Mouse (Mus musculus): ENCODE results near the gene Tmem182. TPM values are rescaled to one million over a fixed set of nuclear protein-coding genes. Genes with fewer than 3 reads are reported as not detected.

The Tmem182 gene
- polyA plus RNA-seq, 1 experiment from 2014 or later = 0.11 TPM

GRCm38 (mm10) chr1:40815071-40815845 is 9.9 kb downstream of the Tmem182 start:
- Histone ChIP-seq H3K27ac (ENCODE audit: low read depth, low read length) (no peak overlapping the region), H3K4me1 (ENCODE audit: control insufficient read depth, insufficient read depth, low read depth, low read length) (no peaks in the 10 kb centered on the region), H3K9ac (ENCODE audit: low read depth, low read length) (no peak overlapping the region), H3K4me2 (ENCODE audit: low read length) (no peak overlapping the region), H3K4me3 (ENCODE audit: low read length) (no peak overlapping the region), H3K9me3 (ENCODE audit: control insufficient read depth, low read length) (no peaks in the 10 kb centered on the region), H3K27me3 (replicated peaks; ENCODE audit: control insufficient read depth, insufficient read depth, low read length) (no peaks in the 10 kb centered on the region), H3K36me3 (ENCODE audit: control insufficient read depth, insufficient read depth, low read length) (no peaks in the 10 kb centered on the region)
- WGBS = 67% methylated on average over 16 of the region's 16 CpGs
- no peak for ATAC-seq

GRCm38 (mm10) chr1:40824517-40824916 is 19.1 kb downstream of the Tmem182 start:
- H3K27me3 ChIP-seq (replicated peaks; ENCODE audit: control insufficient read depth, insufficient read depth, low read length) = no peaks in the 10 kb centered on the region
- WGBS = 59% methylated on average over 4 of the region's 4 CpGs
- 0 out of 2 replicates have a peak, but pooled peaks have one; percentile 50 for ATAC-seq

GRCm38 (mm10) chr1:40824936-40825335 is 19.5 kb downstream of the Tmem182 start:
- H3K36me3 ChIP-seq (ENCODE audit: control insufficient read depth, insufficient read depth, low read length) = no peaks in the 10 kb centered on the region
- H3K27me3 ChIP-seq (replicated peaks; ENCODE audit: control insufficient read depth, insufficient read depth, low read length) = no peaks in the 10 kb centered on the region
- no peaks in the 10 kb centered on the region for H3K9me3 ChIP-seq (ENCODE audit: control insufficient read depth, low read length)
- no peak overlapping the region for H3K9ac ChIP-seq (ENCODE audit: low read depth, low read length)
- 59% methylated on average over 8 of the region's 8 CpGs for WGBS
- ATAC-seq = no peak
- H3K4me2 ChIP-seq (ENCODE audit: low read length) = no peak overlapping the region
- H3K4me1 ChIP-seq (ENCODE audit: control insufficient read depth, insufficient read depth, low read depth, low read length) = no peaks in the 10 kb centered on the region
- H3K27ac ChIP-seq (ENCODE audit: low read depth, low read length) = no peak overlapping the region
- no peak overlapping the region for H3K4me3 ChIP-seq (ENCODE audit: low read length)

More at GRCm38 (mm10) chr1:40824517-40824916, 19.1 kb downstream of the Tmem182 start:
- Histone ChIP-seq H3K4me2 (ENCODE audit: low read length) (no peak overlapping the region), H3K27ac (ENCODE audit: low read depth, low read length) (no peak overlapping the region), H3K9ac (ENCODE audit: low read depth, low read length) (no peak overlapping the region), H3K9me3 (ENCODE audit: control insufficient read depth, low read length) (no peaks in the 10 kb centered on the region), H3K36me3 (ENCODE audit: control insufficient read depth, insufficient read depth, low read length) (no peaks in the 10 kb centered on the region), H3K4me1 (ENCODE audit: control insufficient read depth, insufficient read depth, low read depth, low read length) (no peaks in the 10 kb centered on the region), H3K4me3 (ENCODE audit: low read length) (no peak overlapping the region)

GRCm38 (mm10) chr1:40825826-40826225 is 20.4 kb downstream of the Tmem182 start:
- Histone ChIP-seq H3K27me3 (replicated peaks; ENCODE audit: control insufficient read depth, insufficient read depth, low read length) (no peaks in the 10 kb centered on the region), H3K9ac (ENCODE audit: low read depth, low read length) (no peak overlapping the region), H3K27ac (ENCODE audit: low read depth, low read length) (no peak overlapping the region), H3K4me1 (ENCODE audit: control insufficient read depth, insufficient read depth, low read depth, low read length) (no peaks in the 10 kb centered on the region), H3K4me2 (ENCODE audit: low read length) (no peak overlapping the region), H3K4me3 (ENCODE audit: low read length) (no peak overlapping the region), H3K9me3 (ENCODE audit: control insufficient read depth, low read length) (no peaks in the 10 kb centered on the region), H3K36me3 (ENCODE audit: control insufficient read depth, insufficient read depth, low read length) (no peaks in the 10 kb centered on the region)
- WGBS = 70% methylated on average over 7 of the region's 7 CpGs
- no peak for ATAC-seq

GRCm38 (mm10) chr1:40829213-40829914 is 24.0 kb downstream of the Tmem182 start:
- no peak overlapping the region for H3K9ac ChIP-seq (ENCODE audit: low read depth, low read length)
- ATAC-seq = no peak
- no peaks in the 10 kb centered on the region for H3K4me1 ChIP-seq (ENCODE audit: control insufficient read depth, insufficient read depth, low read depth, low read length)
- no peak overlapping the region for H3K27ac ChIP-seq (ENCODE audit: low read depth, low read length)
- no peaks in the 10 kb centered on the region for H3K9me3 ChIP-seq (ENCODE audit: control insufficient read depth, low read length)
- no peaks in the 10 kb centered on the region for H3K36me3 ChIP-seq (ENCODE audit: control insufficient read depth, insufficient read depth, low read length)
- WGBS = 73% methylated on average over 10 of the region's 10 CpGs
- no peak overlapping the region for H3K4me3 ChIP-seq (ENCODE audit: low read length)
- no peak overlapping the region for H3K4me2 ChIP-seq (ENCODE audit: low read length)
- no peaks in the 10 kb centered on the region for H3K27me3 ChIP-seq (replicated peaks; ENCODE audit: control insufficient read depth, insufficient read depth, low read length)

GRCm38 (mm10) chr1:40830712-40831507 is 25.5 kb downstream of the Tmem182 start:
- no peaks in the 10 kb centered on the region for H3K27me3 ChIP-seq (replicated peaks; ENCODE audit: control insufficient read depth, insufficient read depth, low read length)
- no peak overlapping the region for H3K4me3 ChIP-seq (ENCODE audit: low read length)
- H3K4me1 ChIP-seq (ENCODE audit: control insufficient read depth, insufficient read depth, low read depth, low read length) = no peaks in the 10 kb centered on the region
- H3K9ac ChIP-seq (ENCODE audit: low read depth, low read length) = no peak overlapping the region
- H3K27ac ChIP-seq (ENCODE audit: low read depth, low read length) = no peak overlapping the region
- ATAC-seq = no peak
- no peak overlapping the region for H3K4me2 ChIP-seq (ENCODE audit: low read length)
- WGBS = 97% methylated on average over 4 of the region's 4 CpGs
- H3K9me3 ChIP-seq (ENCODE audit: control insufficient read depth, low read length) = no peaks in the 10 kb centered on the region
- no peaks in the 10 kb centered on the region for H3K36me3 ChIP-seq (ENCODE audit: control insufficient read depth, insufficient read depth, low read length)

GRCm38 (mm10) chr1:40835468-40835867 is 30.1 kb downstream of the Tmem182 start:
- Histone ChIP-seq H3K27me3 (replicated peaks; ENCODE audit: control insufficient read depth, insufficient read depth, low read length) (no peaks in the 10 kb centered on the region), H3K9me3 (ENCODE audit: control insufficient read depth, low read length) (no peaks in the 10 kb centered on the region), H3K4me3 (ENCODE audit: low read length) (no peak overlapping the region), H3K4me2 (ENCODE audit: low read length) (no peak overlapping the region), H3K36me3 (ENCODE audit: control insufficient read depth, insufficient read depth, low read length) (no peaks in the 10 kb centered on the region), H3K4me1 (ENCODE audit: control insufficient read depth, insufficient read depth, low read depth, low read length) (no peaks in the 10 kb centered on the region), H3K27ac (ENCODE audit: low read depth, low read length) (no peak overlapping the region), H3K9ac (ENCODE audit: low read depth, low read length) (no peak overlapping the region)
- 89% methylated on average over 4 of the region's 4 CpGs for WGBS
- ATAC-seq = no peak

GRCm38 (mm10) chr1:40840605-40841004 is 35.2 kb downstream of the Tmem182 start:
- no peak for ATAC-seq
- no peak overlapping the region for H3K27ac ChIP-seq (ENCODE audit: low read depth, low read length)
- no peak overlapping the region for H3K4me3 ChIP-seq (ENCODE audit: low read length)
- H3K36me3 ChIP-seq (ENCODE audit: control insufficient read depth, insufficient read depth, low read length) = no peaks in the 10 kb centered on the region
- H3K9ac ChIP-seq (ENCODE audit: low read depth, low read length) = no peak overlapping the region
- no peaks in the 10 kb centered on the region for H3K9me3 ChIP-seq (ENCODE audit: control insufficient read depth, low read length)
- WGBS = 88% methylated on average over 8 of the region's 8 CpGs
- no peaks in the 10 kb centered on the region for H3K27me3 ChIP-seq (replicated peaks; ENCODE audit: control insufficient read depth, insufficient read depth, low read length)
- H3K4me2 ChIP-seq (ENCODE audit: low read length) = no peak overlapping the region
- H3K4me1 ChIP-seq (ENCODE audit: control insufficient read depth, insufficient read depth, low read depth, low read length) = no peaks in the 10 kb centered on the region

Data from hindbrain, embryonic 16.5 days (tissue).